Mouse (Mus musculus): ENCODE measurements around the gene Mark2. TPM values are rescaled to one million over a fixed set of nuclear protein-coding genes. Genes with fewer than 3 reads are reported as not detected.
A peak's percentile ranks its signal among the peaks of the same experiment; 100 is the strongest.

Gene Mark2
- total RNA-seq, 2 experiments from 2014 or later, result 134 to 150 TPM

DNA sequence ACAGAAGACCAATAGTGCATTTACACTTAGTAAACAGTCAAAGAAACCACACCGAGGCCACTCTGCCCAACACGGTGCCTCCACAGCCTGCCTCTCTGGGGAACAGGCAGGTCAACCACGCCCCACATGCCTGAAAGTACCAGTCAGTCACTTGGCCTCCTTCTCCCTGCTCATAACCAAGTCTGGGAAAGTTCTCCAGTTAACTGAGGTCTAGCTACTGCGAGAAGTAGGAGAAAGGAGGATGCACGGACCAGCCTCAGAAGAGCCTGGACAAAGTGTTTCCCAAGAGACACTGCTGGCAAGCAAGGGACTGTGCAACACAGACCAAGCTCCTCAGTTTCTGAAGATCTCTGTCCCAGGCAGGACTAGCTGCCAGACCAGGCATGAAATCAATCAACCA, 2.6 kb downstream of the Mark2 start:
- DNase-seq (ENCODE audit: low spot score in 2 of 2), result no peak
- intact Hi-C loops (cut with DNase I), result no loop called here

DNA sequence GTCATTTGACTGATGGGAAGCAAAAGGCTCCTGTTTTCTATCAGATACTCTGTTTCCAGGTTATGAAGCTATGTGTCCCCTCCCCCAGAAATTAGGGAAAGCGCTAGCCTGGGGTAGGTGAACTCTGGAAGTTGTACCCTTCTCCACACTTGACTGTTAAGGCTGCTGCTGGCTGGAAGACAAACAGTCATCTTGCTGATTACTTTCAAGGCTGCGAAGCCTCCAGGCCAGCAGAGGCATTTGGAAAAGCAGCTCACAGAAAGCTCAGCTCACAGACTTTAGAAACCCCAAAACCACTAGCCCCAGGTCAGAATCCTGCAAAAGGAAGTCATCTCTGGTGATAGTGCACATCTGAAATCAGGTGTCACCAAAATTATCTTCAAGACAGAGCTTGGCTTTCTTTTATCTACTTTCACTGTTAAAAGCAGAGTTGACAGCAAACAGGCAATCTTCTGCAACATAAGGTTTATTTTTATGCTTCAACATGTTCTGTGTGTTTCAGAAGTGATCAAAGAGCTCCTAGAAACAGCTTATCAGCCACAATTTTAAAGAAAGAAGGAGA, 3.8 kb downstream of the Mark2 start:
- DNase-seq (ENCODE audit: low spot score in 2 of 2), result no peak
- intact Hi-C loops (cut with DNase I), result no loop called here

DNA sequence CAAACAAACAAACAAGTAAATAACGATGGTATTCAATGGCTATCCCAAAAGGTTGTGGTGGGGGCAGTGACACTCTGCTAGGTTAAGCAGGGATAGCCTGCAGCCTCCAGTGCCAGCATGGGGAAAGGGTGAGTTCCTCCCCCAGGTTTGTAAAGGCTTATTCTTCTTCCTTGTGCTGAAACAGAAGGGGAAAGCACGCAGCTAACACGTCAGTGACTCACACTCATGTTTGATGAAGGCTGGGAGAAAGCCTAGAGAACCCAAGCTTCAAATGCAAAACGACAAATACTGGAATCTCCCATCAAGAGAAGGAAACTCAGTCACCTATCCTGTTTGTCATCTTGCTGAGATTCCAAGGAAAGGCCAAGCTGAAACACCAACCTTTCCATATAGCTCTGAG, 6.0 kb downstream of the Mark2 start:
- peak in 1 of 2 experiments; percentile 79 for DNase-seq (ENCODE audit: low spot score in 2 of 2)

DNA sequence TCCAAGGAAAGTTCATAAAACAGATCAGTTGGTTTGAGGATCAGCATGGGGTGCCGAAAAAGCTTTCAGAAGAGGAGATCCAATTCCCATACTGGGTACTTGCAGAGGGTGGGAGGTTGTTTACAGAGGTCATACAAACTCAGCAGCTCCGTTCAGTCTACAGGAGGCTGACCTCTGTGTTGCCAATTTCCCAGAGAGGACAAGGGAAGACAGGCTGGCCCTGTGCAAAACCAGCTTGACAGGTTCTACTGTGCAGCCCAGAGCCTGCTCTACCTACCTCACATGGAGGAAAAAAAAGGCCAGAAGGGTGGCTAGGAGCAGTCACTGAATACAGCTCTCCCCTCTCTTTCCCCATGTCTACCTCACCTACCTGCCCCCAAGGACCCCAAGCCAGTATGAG, 7.6 kb downstream of the Mark2 start:
- no peak for DNase-seq (ENCODE audit: low spot score in 2 of 2)
- intact Hi-C loops (cut with DNase I), result no loop called here

More for the DNA sequence above, 6.0 kb downstream of the Mark2 start:
- intact Hi-C loops (cut with DNase I), result no loop called here

DNA sequence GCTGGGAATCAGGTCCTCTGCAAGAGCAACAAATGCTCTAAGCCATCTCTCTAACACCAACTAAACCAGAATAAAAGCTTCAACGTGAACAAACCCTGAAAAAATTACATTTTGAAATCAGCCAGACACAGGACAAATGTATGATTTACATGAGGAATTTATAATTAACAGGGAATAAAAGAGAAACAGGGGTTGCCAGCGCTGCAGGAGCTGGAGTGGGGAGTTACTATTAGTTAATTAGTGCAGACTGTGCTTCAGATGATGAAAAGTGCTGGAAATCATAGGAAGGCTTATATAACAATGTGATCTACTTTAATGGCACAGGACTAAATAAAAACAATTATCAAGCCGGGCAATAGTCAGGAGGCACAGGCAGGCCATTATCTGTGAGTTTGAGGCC, 20.3 kb downstream of the Mark2 start:
- DNase-seq (ENCODE audit: low spot score in 2 of 2), result no peak
- intact Hi-C loops (cut with DNase I), result no loop called here

GRCm38 (mm10) chr19:7320181-7320580, 21.5 kb downstream of the Mark2 start:
- no peak for DNase-seq (ENCODE audit: low spot score in 2 of 2)
- intact Hi-C loops (cut with DNase I), result no loop called here

- DNase-seq (ENCODE audit: low spot score in 2 of 2), result no peak
- intact Hi-C loops (cut with DNase I), result no loop called here
Observed at GRCm38 (mm10) chr19:7317716-7318115, 23.9 kb downstream of the Mark2 start.

- no peak for DNase-seq (ENCODE audit: low spot score in 2 of 2)
- intact Hi-C loops (cut with DNase I), result no loop called here
Observed at GRCm38 (mm10) chr19:7316822-7317221, 24.8 kb downstream of the Mark2 start.

GRCm38 (mm10) chr19:7315587-7315984, 26.1 kb downstream of the Mark2 start:
- DNase-seq (ENCODE audit: low spot score in 2 of 2), result no peak
- intact Hi-C loops (cut with DNase I), result no loop called here

DNA sequence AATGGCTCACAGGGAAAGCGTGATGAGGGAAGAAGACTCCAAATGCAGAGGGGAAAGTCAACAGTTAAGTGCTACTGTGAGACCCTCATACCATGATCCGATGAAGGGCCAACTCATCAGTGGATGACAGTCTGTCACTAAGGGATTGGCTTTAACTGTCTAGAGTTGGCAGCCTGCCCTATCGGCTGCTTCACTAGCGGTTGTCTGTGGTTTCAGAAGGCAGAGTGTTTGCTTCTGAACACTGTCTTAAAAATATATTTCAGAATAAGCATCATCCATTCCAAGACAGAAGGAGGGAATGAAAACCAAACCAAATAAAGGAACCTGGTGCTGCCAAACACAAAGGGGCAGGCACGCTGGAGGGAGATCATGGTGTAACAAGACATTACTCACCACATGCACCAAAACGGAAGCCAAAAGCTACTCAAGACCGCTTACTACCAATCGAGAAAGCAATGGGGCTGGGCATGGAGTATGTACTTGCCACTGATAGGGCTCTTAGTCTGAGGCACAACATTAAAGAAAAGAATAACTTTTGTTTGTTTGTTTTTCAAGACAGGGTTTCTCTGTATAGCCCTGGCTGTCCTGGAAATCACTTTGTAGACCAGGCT, 26.6 kb downstream of the Mark2 start:
- intact Hi-C loops (cut with DNase I), result no loop called here
- peak; percentile 66 to 75 for DNase-seq (ENCODE audit: low spot score in 2 of 2)

DNA sequence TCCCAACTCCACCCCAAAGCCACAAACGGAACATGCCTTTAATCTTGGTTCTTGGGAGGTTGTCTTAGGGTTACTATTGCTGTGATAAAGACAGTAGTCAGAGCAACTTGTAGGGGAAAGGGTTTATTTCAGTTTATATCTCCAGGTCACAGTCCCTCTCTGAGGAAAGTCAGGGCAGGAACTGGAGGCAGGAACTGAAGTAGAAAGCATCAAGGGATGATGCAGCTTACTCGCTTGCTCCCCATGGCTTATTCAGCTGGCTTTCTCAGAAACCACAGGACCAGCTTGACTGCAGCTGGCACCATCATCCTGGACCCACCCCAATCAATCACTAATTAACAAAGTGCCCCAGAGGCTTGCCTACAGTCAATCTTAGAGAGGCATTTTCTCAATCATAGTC, 28.0 kb downstream of the Mark2 start:
- intact Hi-C loops (cut with DNase I), result no loop called here

DNA sequence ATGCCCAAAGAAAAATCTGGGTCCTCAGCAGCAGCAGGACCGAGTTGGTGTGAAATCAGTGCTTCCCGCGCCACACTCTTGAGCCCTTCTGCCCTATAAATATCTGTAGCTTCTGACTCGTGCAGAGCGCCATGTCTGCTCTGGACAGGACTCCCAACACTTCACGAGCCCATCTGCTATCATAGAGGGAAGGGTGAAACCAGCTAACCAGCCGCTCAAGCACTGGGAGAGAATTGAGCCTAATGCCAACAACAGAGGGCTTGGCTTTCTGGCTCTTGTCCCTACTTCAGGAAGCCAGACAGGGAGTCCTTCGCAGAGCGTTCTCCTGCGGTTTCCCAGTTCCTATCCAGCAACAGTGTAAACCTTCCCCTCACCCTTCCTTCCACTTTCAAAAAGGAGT, 30.4 kb downstream of the Mark2 start:
- intact Hi-C loops (cut with DNase I), result no loop called here

More for the DNA sequence above, 28.0 kb downstream of the Mark2 start:
- DNase-seq (ENCODE audit: low spot score in 2 of 2), result no peak

GRCm38 (mm10) chr19:7310704-7311103, 31.0 kb downstream of the Mark2 start:
- peak in 1 of 2 experiments; percentile 73 for DNase-seq (ENCODE audit: low spot score in 2 of 2)

More for the DNA sequence above, 30.4 kb downstream of the Mark2 start:
- peak in 1 of 2 experiments; percentile 57 for DNase-seq (ENCODE audit: low spot score in 2 of 2)

DNA sequence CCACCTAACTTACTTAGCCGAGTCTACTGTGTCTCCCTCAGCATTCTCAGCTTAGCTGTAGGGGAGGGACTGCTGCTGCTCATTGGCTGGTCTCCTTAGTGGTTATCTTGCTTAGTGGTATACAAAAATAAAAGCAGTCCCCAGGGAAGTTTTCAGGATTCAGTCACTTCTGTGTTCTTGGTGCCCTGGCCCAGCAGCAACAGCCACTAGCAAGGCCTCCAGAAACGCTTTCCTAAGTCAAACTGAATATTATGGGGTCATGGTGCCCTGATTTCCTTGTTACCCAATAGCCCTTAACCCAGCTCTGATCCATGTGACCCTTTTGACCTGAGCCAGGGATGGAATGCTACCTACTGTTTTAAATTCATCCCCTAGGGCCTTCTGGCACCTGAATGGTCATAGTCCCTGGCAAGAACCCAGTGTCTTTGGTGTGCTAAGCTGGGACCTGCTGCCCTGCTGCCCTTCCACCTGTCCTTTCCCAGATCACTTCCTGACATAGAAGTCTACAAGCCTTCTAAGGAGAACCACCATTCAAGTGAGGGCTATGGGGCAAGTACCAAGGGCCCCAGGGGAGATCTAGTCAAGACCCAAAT, 31.8 kb downstream of the Mark2 start:
- DNase-seq (ENCODE audit: low spot score in 2 of 2), result no peak
- intact Hi-C loops (cut with DNase I), result no loop called here

More at GRCm38 (mm10) chr19:7310704-7311103, 31.0 kb downstream of the Mark2 start:
- intact Hi-C loops (cut with DNase I), result no loop called here

DNA sequence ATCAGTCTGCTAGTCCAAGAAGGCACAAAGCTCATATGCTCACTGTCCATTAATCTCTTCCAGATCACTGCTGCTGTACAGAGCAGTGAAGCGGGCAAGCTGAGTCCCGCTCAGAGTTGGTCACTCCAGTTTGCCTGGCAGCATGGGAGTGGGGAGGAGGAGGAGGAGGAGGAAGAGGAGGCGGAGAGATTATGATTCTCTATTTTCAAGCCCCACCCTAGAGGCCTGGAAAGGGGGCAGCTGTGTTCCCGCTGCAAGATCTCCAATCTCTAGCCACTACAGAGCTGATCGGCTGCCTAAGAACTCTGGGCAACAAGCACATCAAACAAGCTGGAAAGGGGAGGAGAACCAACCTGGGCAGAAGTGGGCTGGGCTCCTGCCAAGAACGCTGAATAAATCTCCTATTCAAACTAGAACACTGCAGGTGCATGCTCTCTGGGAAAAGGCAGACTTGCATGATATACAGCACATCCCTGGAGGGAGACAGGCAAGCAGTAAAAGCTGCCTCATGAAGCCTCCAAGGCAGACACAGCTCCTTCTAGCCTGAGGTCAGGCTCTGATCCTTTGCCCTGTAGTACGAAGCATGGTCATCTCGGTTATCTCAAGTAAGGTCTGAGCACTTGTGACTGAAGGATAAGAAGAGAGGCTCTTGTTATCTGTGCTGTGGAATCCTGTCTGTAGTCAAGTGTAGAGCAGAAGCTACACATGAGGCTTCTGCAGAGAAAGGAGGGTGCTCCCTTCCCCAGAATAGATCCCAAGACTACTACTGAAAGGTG, 33.5 kb downstream of the Mark2 start:
- intact Hi-C loops (cut with DNase I), result no loop called here
- DNase-seq (ENCODE audit: low spot score in 2 of 2), result peak in 1 of 2 experiments; percentile 45

DNA sequence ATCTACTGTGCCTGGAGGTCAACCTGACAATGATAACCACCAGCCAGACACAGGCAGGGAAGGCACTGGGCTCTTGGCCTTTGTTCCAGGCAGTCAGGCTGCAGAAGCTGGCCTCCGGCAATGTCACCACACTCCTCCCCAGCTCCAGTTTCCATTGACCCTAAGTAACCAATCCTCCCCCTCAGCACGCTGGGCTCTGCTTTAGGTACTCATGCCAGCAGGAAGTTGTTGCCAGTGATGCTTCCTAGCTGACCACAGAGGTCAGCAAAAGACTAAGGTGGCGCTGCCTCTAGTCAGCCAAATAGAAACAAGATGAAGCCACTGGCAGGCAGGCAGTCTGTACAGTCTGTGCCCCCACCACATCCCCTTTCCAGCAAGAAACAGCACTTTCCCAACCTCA, 34.7 kb downstream of the Mark2 start:
- no peak for DNase-seq (ENCODE audit: low spot score in 2 of 2)

DNA sequence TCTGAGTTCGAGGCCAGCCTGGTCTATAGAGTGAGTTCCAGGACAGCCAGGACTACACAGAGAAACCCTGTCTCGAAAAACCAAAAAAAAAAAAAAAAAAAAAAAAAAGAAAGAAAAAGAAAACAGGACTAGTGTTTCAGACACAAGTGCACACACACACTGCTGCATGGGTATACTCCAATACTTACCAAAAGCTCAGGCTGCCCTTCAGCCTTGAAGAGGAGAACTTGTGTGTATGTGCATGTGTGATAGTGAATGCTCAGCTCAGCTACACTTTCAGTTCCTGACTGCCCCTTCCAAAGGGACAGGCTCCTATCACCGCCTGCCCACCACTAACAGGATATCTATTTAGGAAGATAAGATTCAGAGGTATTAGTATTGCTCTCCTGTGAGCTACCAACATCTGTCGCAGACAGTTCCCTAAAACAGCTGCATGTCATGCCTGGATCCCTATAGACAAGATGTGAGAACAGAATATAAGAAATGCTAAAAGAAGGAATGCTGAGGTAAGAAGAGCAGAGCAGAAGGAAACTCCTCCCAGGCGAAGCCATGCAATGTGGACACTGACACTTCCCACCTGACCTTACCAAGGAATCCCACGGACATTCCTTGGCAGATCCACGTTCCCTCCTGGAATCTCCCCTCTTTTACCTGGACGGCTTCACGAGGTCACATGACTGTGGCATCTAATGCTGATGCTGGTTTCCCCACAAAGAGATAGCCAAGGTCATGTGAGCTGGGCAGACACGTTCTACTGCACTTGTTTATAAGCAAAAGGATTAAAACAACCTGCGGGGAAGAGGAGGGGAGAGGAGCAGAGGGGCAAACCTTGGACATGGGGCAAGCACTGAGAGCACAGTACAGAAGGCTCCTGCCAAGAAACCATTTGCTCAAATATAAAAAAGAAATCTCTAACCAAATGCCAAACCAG, 36.0 kb downstream of the Mark2 start:
- no peak for DNase-seq (ENCODE audit: low spot score in 2 of 2)
- intact Hi-C loops (cut with DNase I), result no loop called here

More for the DNA sequence above, 34.7 kb downstream of the Mark2 start:
- intact Hi-C loops (cut with DNase I), result no loop called here

DNA sequence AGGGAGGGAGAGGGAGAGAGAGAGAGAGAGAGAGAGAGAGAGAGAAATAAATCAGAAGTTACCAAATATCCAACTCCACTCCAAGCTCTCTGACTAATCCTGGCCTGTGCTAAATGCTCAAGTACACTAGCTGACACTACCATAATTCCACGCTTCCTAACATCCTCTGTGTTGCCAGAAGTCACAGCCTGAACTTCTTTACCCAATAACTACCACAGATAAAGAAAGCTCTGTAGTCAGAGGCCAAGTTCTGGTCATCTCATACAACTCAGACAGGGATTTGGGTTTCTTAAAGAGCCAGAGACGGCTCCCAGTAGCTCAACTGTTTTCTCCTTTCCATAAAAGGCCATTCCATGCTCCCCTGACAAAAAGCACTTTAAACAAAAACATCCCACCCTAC, 36.9 kb downstream of the Mark2 start:
- intact Hi-C loops (cut with DNase I), result no loop called here
- no peak for DNase-seq (ENCODE audit: low spot score in 2 of 2)

- DNase-seq (ENCODE audit: low spot score in 2 of 2), result no peak
- intact Hi-C loops (cut with DNase I), result no loop called here
Observed at GRCm38 (mm10) chr19:7303796-7304195, 37.9 kb downstream of the Mark2 start.

- intact Hi-C loops (cut with DNase I), result no loop called here
- DNase-seq (ENCODE audit: low spot score in 2 of 2), result no peak
Observed at GRCm38 (mm10) chr19:7302493-7302797, 39.2 kb downstream of the Mark2 start.
